Mouse (Mus musculus) frontal cortex, adult 2 months (tissue): ENCODE data around the gene Krtap8-1. TPM values are rescaled to one million over a fixed set of nuclear protein-coding genes. Genes with fewer than 3 reads are reported as not detected.

Source experiments
- DNase-seq, 2 experiments: peaks; one replicate each; pipeline ENCODE4 v3.0.0; 2022; ENCODE audit warnings: low spot score in 1 of 2; ENCODE audit errors: extremely low spot score in 1 of 2
- polyA plus RNA-seq: library from polyadenylated mRNA; depleted of rRNA; stranded (reverse); fragments of >200 nt; gene quantifications from 2 replicates; pipeline ENCODE4 v1.2.3, GENCODE M21; 2012; rRNA removed

Krtap8-1 gene
- not detected in 2 replicates for polyA plus RNA-seq

GRCm38 (mm10) chr16:89487852-89488251 is at the start of gene Krtap8-1:
Gene Krtap8-1, minus strand, starts transcription at chr16:89487952.
- no peak for DNase-seq

- no peak for DNase-seq
Measured at GRCm38 (mm10) chr16:89537349-89537748, 49.6 kb upstream of the Krtap8-1 start.

DNA sequence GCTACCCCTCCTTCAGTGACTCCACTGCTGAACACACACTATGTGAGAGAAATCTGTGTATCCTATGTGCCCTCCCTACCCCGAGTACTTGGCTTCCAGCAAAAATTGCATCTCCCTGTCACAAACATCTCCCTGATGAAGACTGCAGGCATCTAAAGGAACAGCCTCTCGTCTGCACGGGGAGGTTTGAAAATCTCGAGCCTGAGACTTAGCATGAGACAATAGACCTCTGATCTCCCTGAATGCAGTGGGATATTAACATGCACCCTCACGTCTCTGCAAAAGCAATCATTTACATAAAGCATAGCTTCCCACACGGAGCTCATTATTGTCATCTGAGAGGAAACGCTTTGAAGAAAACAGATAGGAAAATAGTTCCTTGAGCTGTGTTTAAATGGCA is 42.8 kb upstream of the Krtap8-1 start:
- peak in 1 of 2 experiments; percentile 42 for DNase-seq

DNA sequence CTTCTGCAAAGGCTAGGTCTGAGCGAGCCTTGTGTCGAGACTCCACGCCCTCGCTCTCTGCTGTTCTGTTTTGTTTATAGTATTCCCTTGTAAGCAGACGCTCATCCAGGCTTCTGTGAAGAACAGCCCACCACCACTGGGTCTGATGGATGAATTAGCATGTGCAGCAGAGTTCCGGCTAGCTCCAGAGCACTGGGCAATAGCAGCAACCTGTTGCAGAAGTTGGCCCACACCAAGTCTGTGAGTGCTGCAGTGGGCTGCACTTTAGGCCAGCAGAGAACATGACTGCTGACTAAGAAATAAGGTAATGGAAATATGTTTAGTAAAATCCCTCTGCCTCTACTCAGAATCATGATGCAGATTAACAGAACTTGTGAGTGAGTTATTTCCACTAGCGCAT is 42.1 kb upstream of the Krtap8-1 start:
- no peak for DNase-seq

DNA sequence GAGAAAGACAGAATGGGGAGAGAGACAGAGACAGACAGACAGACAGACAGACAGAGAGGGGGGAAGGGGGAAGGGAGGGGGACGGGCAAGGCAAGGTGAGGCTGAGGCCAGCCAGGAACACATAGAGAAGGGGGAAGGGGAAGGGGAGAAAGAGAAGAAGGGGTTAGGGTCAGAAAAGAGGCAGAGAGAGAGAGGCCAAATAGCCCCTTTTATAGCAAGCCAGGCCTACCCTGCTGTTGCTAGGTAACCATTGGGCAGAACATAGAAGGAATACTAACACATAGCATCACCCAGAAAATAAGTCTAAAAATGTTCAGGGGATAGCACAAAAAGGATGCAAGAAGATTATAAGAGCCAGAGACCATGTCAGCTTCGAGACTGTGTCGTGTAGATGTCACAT is 40.6 kb upstream of the Krtap8-1 start:
- no peak for DNase-seq

GRCm38 (mm10) chr16:89520996-89521395 is 33.2 kb upstream of the Krtap8-1 start:
- no peak for DNase-seq

- DNase-seq = no peak
Measured at GRCm38 (mm10) chr16:89520555-89520954, 32.8 kb upstream of the Krtap8-1 start.

- no peak for DNase-seq
Measured at GRCm38 (mm10) chr16:89520091-89520490, 32.3 kb upstream of the Krtap8-1 start.

DNA sequence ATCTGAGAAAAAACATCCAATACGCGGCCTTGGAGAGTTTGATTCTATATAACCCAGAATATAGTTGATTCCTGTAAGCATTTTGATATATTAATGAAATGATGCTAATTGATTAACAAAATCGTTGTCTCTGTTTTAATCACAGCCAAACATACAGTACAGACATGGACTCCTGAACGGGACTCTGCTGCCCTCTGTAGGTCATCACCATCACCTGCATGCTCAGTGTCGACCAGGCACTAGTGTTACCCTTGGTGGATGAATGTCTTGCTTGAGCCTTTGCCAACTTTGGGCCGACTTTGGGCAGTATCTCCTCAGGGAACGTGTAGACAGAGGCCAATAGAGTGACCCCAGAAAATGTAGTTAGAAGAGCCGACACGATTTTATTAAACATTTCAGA is 29.9 kb upstream of the Krtap8-1 start:
- peak in 1 of 2 experiments; percentile 76 for DNase-seq

- no peak for DNase-seq
Measured at GRCm38 (mm10) chr16:89513431-89513830, 25.7 kb upstream of the Krtap8-1 start.

- no peak for DNase-seq
Measured at GRCm38 (mm10) chr16:89508223-89508622, 20.5 kb upstream of the Krtap8-1 start, which contains the start of gene Krtap7-1. Gene Krtap7-1, minus strand, starts transcription at chr16:89508323.

GRCm38 (mm10) chr16:89503571-89503970 is 15.8 kb upstream of the Krtap8-1 start:
- no peak for DNase-seq

GRCm38 (mm10) chr16:89501870-89502269 is 14.1 kb upstream of the Krtap8-1 start:
- DNase-seq = no peak

DNA sequence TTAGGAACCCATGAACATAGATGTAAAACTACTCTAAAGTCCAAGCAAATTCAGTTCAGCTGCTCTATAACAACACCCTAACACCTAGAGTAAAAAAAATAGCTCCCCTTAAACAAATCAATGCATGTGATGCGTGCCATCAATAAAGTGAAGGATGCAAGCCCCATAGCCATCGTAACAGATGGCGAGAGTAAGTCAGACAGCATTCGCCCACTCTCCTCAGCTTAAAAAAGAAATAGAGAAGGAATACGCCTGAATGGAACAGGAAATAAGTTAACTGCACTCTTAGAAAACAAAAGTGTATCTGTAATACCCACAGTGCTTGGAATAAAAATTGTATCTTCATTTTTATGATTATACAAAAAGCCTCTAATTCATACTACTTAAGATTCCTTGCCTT is 9.2 kb upstream of the Krtap8-1 start:
- peak in 1 of 2 experiments; percentile 53 for DNase-seq

DNA sequence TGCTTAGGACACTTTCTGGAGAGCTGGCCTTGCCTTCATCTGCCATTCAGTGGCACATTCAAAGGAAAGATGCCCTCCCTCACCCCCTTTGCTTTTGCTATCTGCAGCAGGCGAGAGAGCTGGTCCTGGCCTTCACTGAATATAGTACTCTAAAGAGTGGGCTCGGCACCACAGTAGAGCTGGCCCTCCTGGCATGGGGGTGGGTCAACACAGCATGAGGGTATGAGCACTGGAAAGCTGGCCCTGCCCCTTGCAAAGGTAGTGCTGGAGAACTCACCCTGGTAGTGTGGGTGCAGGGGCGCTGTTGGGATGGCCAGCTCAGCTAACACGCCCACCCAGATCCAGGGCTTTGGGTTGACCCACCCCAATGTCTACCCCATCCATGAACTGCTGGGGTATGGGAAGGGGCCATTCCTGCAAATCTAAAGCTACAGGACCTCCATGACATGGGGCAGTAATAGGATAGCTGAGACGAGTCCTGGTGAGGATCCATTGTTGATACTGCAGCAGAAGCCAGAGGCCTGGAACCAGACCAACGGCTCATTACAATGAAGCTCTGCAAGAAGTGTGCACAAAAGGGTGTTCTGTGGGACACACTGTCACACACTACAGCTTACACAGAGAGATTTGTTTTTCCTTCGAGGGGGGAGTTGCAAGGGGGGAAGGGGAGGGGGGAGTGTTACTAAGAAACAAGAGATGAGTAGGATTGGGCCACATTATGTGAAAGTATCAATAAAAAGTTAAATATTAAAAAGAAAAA is 7.8 kb upstream of the Krtap8-1 start:
- DNase-seq = no peak

DNA sequence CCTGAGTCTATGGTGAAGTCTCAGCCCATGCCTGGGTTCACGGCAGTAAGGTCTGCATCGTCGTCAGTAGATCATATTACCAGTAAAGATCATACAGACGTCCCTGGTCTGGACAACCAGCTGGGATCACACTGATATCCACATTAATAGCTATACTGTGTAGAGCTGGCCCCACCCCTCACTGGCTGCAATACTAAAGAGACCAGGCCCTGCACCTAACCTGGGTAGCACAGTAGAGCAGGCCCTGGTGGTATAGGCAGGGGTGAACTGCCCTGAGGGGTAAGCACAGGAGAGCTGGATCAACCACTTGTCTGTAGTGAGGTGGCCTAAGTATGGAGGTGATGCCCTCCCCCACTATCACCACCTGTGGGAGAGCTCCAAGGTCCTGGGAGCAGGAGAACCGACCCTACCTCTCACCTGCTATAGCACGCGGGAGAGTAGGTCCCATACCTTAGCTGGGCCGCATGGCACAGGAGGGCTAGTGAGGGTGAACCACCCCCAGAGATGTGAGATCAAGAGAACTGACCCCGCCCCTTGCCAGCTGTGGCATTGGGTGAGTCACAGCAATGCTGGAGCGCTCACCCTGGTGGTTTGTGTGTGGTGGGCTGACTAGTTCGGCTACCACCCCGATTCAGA is 10.0 kb downstream of the Krtap8-1 start:
- DNase-seq = no peak

DNA sequence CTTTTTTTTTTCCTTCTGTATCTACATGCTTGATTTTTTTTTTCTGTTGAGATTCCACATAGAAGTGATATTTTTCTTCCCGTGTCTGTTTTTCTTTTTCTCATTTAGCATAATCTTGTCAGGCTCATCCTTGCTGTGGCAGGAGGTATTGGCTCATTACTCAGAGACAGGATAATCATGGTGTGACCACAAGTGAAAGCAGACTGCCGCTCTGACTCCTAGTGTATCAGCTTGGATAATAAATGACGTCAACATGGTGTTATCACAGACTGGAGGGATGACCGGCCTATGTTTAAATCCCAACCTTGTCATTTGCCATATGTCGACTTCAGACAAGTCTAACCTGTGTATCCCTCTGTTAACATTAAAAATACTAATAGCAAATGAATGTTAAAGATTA is 26.6 kb downstream of the Krtap8-1 start:
- no peak for DNase-seq

Other genes starting within 250 kb of the Krtap8-1 start
- gene Krtap21-1, start 84.1 kb downstream of the Krtap8-1 start, polyA plus RNA-seq = not detected in 2 replicates
- not detected in 2 replicates for gene Krtap6-2, start 67.8 kb downstream of the Krtap8-1 start, polyA plus RNA-seq
- 0.16 TPM in 1 of 2 replicates, not detected in the other for gene Krtap7-1, start 20.4 kb upstream of the Krtap8-1 start, polyA plus RNA-seq
- not detected in 2 replicates for gene Krtap11-1, start 83.2 kb upstream of the Krtap8-1 start, polyA plus RNA-seq